Mouse (Mus musculus) cortical plate, adult 2 months (tissue): ENCODE measurements at regions not wholly inside any gene's neighbourhood (a gene's known extent, or its start where the extent isn't known, plus 50 kb on each side); places are given as distances from the start of the nearest gene placed in this dataset.

Source experiments
- H3K27ac ChIP-seq: fragments of 200-500 bp; 2 replicates; pipeline ENCODE4 v1.5.1; 2012; ENCODE audit warnings: low read length, control low read depth, inconsistent platforms; ENCODE audit not compliant: insufficient read depth
- H3K4me1 ChIP-seq: fragments of 200-500 bp; 2 replicates; pipeline ENCODE4 v1.6.1; 2011; ENCODE audit warnings: low read length; ENCODE audit not compliant: control insufficient read depth, insufficient read depth
- H3K4me3 ChIP-seq: fragments of 200-500 bp; 2 replicates; pipeline ENCODE4 v1.5.1; 2011; ENCODE audit warnings: mild to moderate bottlenecking, low read length, control low read depth; ENCODE audit not compliant: insufficient read depth
- CTCF ChIP-seq: fragments of 200-500 bp; IDR thresholded peaks from 2 replicates; pipeline ENCODE4 v1.5.1; 2011; ENCODE audit warnings: mild to moderate bottlenecking, control low read depth, low read length; ENCODE audit not compliant: insufficient read depth; ENCODE audit errors: extremely low read depth
- POLR2A ChIP-seq: fragments of 200-500 bp; IDR thresholded peaks from 2 replicates; pipeline ENCODE4 v1.6.1; 2011; ENCODE audit warnings: mild to moderate bottlenecking, low read length, control low read depth; ENCODE audit not compliant: insufficient read depth; ENCODE audit errors: extremely low read depth

DNA sequence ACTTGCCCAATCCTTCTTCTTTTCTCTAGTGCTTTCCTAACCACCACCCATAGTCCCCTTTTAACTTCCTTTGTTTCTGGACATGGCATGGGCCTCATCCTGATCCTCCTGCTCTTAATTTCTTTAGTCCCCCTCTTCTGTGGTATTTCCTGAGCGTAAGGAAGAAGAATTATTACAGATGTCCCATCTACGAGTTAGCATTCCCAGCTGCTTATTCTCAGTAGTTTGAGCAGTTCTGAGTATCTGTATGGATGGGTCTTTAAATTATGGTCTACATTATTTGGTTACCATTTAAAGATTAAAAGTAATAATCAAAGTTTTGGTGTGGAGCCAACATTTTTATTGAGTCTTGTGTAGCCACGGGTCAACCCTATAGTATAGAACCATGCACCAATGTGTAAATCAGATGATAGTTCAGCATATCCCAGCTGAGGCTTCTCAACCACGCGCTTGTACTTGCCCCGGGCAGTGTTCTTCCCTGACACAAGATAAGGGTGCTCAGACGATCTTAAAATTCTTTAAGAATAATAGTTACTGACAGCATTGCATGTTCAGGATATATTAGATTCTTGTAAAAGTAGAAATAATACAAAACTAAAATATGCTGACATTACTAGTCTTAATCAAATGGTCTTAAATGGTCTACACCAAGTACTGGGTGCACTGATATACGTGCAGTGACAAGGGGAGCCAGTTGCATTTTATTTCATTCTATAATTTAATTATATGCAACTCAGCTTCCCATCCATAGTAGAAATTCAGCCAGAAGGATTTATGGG is 470.5 kb upstream of the Sphkap start:
- no peak overlapping the region for H3K4me3 ChIP-seq
- TF ChIP-seq POLR2A (no peak), CTCF (no peak)
- H3K27ac ChIP-seq: no peak overlapping the region
- no peaks in the 10 kb centered on the region for H3K4me1 ChIP-seq

DNA sequence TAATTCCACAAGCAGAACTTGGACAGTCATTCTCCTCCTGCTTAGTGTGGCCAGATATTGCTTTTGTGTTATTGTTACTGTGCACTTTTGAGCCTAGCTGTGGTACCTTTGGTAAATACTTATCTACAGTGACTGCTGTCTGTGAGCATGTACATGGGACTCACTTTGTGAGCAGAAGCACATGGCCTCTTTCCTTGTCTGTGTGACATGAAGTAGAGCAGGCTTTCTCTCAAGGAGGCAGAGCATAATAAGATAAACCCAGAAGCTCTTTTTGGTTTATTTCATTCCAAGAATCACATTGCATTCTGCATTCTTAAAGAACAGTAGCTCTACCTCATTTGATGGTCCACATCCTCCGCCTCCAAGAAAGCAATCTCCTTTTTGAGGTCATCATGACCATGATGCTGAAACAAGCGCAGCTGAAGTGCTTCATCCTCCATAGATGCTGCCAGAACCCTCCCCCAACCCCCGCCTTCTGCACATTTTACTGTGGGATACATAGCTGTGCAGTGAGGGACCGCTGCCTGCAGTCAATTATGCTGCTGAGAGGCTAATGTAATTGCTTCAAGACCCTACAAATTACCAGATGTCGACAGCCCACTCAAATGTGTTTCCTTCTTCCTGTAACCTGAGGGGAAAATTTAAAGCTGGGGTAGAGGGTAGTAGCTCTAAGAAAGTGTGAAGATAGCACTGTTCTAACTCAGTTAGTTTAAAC is 463.0 kb upstream of the Sphkap start:
- no peaks in the 10 kb centered on the region for H3K4me1 ChIP-seq
- H3K4me3 ChIP-seq: no peak overlapping the region
- TF ChIP-seq CTCF (no peak), POLR2A (no peak)
- no peak overlapping the region for H3K27ac ChIP-seq

DNA sequence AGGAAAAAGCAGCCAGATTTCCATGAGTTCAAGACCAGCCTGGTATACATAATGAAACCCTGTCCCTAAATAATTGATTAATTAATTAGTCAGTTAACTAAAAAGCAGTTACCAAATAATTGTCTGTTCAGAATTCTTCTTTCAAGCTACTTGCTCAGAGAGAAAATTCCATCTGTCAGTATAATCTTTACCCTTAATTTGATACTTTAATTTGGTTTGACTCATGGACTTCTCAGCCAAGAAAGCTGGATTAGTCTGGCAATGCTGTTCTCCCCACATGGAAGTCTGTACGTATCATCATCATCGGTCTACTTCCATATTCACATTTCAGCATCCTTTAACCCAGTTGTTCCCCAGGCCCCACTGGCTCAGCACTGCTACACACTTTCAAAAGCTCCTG is 461.0 kb upstream of the Sphkap start:
- Histone ChIP-seq H3K27ac (no peak overlapping the region), H3K4me1 (no peaks in the 10 kb centered on the region), H3K4me3 (no peak overlapping the region)
- TF ChIP-seq POLR2A (no peak), CTCF (no peak)

DNA sequence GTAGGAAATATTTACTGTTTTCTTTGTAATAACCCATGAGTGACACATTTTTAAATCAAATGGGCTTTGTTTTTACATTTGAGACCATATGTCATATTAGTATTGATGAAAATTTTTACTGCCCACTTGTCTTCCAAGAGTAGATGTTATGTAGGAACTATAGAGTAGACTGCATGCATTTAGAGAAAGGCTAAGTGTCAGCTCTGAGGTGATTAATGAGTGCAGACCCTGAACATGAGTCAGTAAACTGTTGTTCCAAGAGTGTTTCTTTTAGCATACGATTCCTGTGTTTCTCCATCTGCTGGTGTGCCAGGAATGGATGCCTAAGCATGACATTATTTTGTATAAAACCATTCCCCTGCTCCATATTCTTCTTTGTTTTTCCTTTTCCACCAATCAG is 454.5 kb upstream of the Sphkap start:
- H3K27ac ChIP-seq: no peak overlapping the region
- TF ChIP-seq CTCF (no peak), POLR2A (no peak)
- H3K4me1 ChIP-seq: no peaks in the 10 kb centered on the region
- H3K4me3 ChIP-seq: no peak overlapping the region

DNA sequence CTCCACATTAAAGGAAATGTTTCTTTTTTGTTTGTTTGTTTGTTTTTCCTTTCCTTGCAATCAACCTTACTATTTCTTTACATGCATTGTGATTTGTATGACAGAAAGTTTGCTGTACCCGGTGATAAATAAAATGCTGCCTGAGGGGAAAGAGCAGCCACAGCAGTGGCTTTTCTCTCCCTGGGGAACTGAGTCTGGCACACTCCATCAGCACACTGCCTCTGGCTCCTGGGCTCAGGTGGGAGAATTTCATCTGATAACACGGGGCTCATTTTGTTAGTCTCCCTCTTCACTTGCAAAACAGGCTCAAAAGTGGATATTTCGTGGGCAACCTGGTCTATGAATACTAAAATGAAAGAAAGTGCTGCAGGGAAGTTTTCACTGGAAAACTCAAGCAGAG is 454.1 kb upstream of the Sphkap start:
- no peak overlapping the region for H3K4me3 ChIP-seq
- H3K27ac ChIP-seq: no peak overlapping the region
- no peaks in the 10 kb centered on the region for H3K4me1 ChIP-seq
- TF ChIP-seq POLR2A (no peak), CTCF (no peak)

DNA sequence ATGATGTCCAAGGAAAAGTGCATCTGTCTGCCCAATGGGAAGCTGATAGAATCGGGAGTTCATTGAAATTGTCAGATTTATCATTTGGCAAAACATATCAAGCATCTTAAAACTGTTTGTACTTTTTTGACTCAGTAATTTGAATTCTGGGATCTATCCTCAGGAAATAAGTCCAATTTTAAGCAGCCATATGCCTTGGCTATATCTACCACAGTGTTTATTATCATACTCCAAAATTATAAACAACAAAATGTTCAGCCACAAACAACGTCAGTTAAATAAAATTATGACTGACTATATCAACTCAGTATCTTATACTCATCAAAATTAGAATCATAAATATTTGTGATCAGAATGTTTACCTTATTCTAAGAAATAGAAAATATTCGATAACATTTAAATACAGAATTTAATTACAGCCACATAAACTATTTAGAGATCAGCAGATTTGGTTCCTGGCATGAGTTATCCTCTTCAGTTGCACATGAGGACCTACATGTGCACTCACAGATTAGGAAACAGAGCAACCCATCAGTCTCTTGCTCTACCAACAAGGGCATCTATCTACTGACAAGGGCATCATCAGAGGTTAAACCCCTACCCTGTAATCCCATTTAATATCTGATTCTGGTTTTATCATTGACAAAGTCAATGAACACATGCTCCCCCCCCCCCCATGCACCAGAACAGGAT is 451.9 kb upstream of the Sphkap start:
- TF ChIP-seq CTCF (no peak), POLR2A (no peak)
- no peaks in the 10 kb centered on the region for H3K4me1 ChIP-seq
- H3K4me3 ChIP-seq: no peak overlapping the region
- H3K27ac ChIP-seq: no peak overlapping the region

DNA sequence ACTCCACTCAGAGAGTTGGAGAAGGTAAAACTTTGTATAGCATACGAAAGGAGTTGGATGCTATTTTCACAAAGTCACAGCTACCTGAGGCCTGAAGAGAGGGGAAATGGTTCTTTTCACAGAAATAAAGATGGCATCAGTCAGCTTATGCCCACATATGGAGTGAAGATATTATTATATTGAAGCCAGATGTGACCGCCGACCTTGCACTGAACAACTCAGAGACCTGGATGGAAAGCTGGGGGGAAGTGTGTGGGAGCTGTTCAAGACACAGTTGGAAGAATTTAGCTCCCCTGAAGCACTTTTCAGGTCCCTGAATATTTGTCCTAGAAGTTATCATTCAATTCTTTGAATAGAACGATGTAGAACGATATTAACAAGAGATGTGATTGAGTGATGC is 446.0 kb upstream of the Sphkap start:
- H3K27ac ChIP-seq: no peak overlapping the region
- H3K4me3 ChIP-seq: no peak overlapping the region

DNA sequence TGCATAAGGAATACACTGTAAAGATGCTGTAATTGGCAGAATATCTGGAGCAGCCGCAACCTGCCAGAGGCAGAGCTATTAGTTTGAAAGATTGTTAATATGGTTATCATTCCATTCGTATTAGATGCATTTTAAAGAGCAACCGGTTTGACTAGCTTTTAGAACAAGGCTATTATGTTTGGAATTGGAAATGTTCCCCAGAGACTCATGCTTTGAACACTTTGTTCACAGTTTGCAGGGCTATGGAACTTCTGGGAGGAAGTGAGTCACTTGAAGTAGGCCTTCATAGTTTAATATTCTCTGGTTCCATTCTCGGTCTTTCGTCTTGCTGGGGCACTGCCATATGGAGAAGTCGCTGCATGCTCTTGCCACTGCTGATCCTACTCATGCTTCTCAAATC is 443.1 kb upstream of the Sphkap start:
- H3K27ac ChIP-seq: no peak overlapping the region
- H3K4me3 ChIP-seq: no peak overlapping the region
- H3K4me1 ChIP-seq: no peaks in the 10 kb centered on the region
- no peak for TF ChIP-seq POLR2A

More for the DNA sequence above, 446.0 kb upstream of the Sphkap start:
- TF ChIP-seq POLR2A: no peak
- no peak for TF ChIP-seq CTCF
- no peaks in the 10 kb centered on the region for H3K4me1 ChIP-seq

DNA sequence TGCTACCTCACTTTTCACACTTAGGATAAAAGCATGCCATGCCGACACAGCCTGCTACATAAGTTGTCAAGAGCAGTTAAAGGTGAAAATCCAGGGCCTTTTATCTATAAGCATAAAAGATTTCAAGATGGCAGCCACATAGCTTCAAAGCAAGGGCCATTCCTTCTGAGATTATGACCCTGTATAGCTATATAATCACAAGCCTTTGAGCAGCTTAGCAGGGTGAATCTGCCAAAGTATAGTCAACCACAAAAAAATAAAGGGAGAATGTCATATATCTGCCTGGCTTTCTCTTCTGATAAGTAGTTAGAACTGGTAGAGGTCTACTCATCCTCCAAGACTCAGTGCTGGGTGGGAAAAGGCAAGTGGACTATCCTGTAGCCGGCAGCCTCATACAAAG is 440.4 kb upstream of the Sphkap start:
- no peaks in the 10 kb centered on the region for H3K4me1 ChIP-seq
- H3K27ac ChIP-seq: no peak overlapping the region
- no peak overlapping the region for H3K4me3 ChIP-seq
- TF ChIP-seq CTCF (no peak), POLR2A (no peak)
